Mouse (Mus musculus) ZHBTc4 (cell line): Measurements from ENCODE around the gene Sox8.

Source experiments
- DNase-seq: peaks from one replicate; pipeline ENCODE4 v3.0.0-alpha.2; 2011; ENCODE audit warnings: low read depth, low spot score

Sox8 gene

DNA sequence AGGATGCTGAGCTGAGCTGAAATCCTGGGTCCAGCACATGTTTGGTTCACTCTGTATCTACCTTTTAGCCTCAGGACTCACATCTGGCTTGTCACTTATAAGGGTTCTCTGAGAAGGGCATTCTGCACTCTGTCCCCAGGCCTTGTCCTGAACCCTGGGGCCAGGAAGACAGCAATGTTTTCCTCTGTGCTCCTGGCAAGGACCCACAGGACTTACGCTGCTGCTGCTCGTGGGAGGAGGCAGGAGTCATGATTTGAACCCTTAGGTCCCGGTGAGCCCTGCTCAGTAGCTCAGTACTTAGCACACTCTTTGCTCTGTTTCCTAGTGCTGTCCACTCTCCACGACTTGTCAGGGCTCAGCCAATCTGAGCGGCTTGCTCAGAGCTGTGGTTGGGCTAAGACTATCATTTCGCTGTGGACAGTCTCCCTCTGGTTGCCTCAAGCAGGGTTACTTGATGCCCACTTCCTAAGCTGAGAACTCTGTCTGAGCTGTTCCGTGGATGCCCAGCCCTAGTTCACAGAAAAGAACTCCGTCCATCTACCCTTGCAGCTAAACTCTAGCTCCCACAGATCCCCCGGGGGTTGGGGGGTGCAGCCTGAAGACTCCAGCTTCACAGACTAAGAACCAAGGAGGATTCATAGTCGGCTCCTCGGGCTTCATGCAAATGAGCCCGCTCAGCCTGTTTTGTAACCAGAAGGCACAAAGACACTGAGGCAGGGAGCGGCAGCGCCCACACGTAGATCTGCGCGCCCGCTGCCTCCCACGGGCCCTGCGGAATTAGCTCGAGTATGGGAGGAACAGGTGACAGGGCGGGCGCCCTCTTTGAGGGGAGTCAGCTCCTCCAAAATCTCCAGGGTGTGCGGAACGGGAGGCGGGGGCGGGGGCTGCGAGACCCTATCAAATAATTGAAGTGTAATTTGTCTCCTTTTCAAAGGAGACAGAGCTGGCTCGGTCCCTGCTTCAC is 14.5 kb downstream of the Sox8 start:
- DNase-seq, result peak; percentile 47

DNA sequence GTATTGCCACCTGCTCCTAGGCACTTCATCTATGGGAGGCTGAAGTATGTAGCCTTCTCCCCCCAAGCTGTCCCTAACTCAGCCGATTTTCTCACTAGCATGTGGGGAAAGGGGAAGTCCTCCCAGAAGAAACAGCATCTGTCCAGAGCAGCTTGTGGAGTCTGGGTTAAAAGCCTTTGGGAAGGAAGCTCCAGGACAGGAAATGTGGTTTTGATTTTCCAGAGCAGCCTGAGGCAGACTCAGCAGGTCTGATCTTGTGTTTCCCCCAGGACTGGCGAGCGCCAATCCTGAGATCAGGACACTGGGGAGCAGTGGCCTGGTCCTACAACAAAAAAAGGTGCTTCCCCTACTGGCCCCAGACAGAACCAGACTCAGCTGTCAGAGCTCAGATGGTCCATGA is 15.3 kb downstream of the Sox8 start:
- DNase-seq, result no peak

DNA sequence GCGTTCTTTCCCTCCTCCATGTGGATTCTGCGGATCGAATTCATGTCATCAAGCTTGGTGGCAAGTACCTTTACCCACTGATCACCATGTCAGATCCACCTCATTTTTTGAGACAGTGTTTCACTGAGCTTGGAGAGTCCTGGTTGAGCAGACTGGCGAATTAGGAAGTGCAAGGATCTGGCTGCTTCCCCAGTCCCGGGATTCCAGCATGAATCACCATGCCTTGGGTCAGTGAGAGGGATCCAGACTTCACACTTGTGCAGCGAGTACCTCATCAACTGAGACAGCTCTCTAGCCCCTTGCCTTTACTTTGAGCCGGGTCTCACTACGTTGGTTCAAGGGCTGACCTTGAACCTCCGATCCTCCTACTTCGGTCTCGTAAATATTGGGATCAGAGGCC is 19.2 kb downstream of the Sox8 start:
- DNase-seq, result no peak

DNA sequence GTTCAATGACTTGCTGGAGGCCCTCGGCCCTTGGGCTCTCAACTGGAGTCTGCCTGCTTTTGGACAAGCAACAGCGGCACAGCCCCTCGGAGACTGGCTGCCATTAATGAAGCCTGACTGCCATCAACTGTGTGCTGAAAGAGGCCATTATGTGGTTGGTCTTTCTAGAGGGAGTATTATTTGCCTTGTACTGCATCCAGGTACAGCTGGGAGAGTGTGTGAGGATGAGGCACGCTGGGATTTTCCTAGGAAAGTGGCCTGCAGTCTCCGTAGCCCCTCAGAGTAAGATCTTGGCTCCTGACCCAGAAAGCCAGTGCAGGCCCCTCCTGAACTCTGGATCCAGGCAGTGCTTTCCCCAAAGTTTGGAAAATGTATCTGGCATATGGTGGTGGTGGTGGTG is 20.5 kb downstream of the Sox8 start:
- no peak for DNase-seq

DNA sequence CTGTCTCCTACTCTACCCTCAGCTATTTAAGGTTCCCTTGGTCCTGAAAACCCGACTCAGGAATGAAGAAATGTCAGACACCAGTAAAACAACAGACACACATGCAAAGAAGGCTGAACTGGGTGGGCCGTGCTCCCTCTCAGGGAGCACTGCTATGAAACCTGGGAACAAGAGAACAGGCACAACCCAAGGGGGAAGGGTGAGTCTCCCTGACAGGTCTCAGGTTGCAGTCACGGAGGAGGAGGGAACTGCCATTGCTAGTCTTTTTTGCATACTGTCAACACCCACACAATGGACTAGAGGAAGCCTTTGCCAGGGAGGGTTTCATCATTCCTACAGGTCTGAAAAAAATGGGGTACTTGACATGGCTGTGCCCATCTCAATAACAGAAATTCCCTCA is 23.5 kb downstream of the Sox8 start:
- peak; percentile 57 for DNase-seq

DNA sequence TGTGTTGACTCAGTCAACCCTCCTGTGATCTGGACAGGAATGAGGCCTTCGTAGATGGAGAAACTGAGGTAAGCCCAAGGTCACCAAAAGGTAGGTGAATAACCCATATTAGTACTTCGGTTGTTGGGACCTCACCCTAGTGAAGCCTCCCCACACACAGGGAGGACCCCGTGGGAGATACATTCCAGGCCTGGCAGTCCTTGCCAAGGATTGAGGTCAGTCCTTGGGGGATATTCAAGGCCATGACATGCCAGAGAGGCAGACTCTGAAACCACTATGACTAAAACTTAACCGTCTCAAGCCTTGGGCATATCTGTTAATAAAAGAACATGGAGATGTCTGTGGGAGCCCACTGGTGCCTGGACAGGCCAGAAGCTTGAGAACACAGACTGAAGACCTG is 28.7 kb downstream of the Sox8 start:
- DNase-seq, result no peak

DNA sequence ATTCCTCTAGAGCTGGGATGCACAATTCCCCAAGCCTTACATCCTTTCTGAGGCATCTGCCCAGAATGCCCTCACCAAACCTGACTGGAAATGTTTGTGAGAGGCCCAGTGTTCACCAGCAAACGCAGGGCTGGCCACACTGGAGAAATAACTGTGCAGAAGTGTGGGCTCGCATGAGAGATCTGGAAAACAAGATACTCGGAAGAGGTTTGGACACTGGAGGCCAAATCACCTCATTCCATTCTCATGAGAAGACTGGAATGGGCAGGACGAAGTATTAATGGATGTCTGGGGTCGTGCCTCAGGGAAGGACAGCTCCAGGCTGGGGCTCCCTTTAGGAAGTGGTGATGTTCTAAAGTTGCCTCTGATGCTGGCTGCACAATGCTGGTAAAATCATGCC is 29.8 kb downstream of the Sox8 start:
- no peak for DNase-seq

DNA sequence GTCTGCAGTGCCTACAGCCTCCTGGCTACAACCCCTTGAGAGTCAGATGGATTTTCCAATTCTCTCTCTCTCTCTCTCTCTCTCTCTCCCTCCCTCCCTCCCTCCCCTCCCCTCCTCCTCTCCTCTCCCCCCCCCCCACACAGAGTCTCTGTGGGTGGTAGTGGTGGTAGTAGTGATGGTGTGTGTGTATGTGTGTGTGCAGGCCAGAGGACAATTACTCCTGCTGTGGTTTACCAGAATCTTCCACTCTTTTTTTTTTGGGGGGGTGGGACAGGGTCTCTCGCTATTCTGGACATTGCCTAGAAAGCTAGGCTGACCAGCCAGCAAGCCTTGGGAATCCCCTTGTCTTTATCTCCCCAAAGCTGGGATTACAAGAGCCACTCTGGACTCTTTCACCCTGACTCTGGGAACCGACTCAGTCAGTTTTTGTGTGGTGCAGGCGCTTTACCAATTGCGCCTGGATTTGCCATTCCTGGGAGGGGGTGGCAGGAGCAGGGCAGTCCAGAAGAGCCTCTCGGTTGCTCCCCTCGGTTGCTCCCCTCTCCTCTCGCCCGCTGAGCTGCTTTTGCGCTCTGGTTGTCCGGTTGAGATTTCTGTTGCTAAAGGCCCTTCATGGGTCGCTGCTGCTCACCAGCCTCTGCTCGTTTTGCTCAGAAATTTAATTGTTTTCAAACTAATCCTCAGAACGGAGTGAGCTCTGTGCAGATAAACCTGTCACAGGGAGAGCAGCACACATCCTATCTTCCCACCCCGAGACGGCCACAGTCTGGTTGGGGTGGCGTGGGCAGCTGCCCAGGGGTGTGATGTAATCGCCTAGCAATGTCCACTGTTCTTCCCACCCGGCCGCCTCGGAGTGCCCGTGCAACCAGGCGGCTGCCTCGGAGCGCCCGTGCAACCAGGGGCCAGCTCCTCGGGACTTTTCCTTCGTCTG is 31.3 kb downstream of the Sox8 start:
- DNase-seq, result no peak

DNA sequence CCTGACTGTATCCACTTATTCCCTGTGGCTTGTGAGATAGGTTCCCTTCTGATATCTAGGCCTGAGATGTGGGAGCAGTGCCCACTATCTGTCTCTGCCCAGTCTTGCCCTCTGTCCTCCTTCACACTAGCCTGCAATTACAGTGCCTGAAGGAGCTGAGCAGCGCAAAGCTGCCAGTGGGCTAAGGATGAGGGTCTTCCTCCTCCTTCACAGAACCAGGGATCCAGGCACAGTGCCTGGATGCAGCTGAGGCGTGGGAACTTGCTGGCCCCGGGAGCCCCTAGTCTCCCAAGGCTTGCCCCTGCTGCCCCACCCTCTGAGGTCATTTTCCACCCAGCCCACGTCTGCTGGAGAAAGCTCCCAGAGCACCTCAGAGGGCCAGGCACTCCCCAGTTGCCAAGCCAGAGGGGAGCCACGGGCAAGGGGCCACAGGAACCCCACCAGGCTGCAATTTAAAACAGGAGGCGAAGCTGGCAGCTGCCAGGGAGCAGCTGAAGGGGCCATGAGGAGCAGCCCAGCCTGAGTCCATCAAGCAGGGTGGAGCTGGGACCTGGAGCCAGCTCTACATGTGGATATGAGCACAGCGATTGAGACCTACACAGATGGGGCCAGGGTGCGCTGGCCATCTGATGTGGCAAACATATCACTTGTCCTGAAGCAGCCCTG is 40.0 kb downstream of the Sox8 start:
- DNase-seq, result no peak

DNA sequence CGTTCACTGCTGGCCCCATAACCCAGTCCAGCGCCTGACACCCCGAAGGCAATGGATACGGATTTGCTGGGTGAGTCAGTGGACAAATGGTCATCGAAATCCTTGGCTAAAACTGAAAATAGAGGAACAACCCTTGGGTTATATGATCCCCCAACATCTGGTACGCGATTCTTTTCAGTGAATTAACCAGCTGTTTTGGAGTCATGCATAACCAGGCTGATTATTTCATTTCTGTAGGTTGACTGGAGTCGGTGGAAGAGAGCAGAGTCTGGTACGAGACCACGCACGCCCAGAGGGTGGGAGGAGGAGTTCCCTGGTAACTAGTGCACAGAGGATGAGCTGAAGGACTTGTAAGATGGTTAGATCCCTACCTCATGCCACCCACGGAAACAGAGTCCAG is 48.4 kb downstream of the Sox8 start:
- DNase-seq, result no peak

DNA sequence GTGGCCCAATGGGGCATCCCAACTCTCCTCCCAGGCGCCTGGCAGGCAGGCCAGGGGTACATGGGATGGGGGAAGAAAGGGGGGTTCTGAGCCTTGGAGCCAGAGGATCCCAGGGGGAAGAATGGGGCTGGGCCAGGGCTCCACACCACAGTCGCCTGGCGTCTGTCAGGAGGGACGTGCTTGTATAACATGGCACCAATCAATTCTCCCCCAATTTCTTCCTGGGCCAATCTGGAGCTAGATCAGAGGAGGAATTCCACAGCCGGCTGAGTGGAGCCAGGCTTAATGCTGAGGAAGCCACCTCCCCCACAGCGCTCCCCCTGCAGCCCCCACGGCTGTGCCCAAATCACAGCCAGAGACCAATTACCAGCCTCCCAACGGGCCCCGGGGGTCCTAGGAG is 50.0 kb downstream of the Sox8 start:
- no peak for DNase-seq

DNA sequence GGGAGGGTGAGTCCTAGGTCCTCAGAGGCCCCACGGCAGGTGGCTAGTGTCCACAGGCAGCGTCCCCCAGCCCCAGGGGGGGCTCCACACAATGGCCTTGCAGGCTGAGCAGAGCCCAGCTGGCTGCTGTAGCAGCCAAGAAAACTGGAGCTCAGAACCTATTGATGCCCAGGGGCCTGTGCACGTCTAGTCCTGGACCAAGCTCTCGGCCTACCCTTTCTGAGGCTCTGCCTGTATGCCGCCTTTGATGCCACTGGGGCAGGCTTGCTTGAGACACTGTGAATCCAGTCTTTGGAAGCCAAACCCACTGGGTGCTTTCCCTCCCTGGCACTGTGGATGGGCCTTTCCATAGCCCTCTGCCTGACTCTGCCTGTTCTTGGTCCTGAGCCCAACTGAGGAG is 51.0 kb downstream of the Sox8 start:
- DNase-seq, result no peak

DNA sequence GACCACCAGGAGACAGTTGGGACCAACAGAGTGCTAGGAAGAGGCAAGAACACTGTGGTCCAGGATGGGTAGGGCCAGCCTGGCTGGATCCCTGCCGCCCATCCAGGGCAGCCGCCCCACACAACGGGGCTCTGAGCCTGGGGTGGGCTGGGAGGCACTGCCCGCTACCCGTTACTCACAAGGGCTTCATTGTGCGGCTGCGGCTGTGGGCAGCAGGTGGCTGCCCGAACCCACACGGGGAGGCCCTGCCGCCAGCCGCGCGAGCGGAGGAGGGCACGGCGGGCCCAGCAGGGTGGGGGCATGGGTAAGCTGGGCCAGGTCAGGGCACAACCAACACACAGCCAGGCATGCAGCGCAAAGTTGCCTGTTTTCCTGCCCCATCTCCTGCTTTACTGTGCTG is 52.3 kb downstream of the Sox8 start:
- peak; percentile 16 for DNase-seq

DNA sequence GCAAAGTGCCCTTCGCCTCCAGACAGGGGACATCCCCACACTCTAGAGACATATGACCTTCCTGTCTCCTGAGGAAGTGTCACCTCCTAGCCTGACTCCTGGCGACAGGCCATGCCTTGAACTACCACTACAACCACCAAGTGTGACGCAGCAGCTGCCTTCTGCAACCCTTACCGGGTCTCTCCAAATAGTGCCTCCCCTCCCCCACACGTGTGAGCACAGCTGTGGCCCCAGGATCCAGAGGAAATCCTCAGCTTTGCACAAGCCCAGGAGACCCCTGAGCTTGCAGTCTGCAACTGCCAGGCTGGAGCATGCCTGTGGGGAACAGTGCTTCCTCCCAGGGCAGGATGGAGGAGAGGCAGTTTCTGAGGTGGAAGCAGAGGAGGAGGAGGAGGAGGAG is 54.2 kb downstream of the Sox8 start:
- no peak for DNase-seq
